Mouse (Mus musculus): Measurements from ENCODE around the gene Rgs3. TPM values are rescaled to one million over a fixed set of nuclear protein-coding genes. Genes with fewer than 3 reads are reported as not detected.

The Rgs3 gene
- polyA plus RNA-seq, 1 experiment: 94.2 TPM

- DNase-seq (ENCODE audit: low read depth): no peak
Observed at GRCm38 (mm10) chr4:62627331-62627730, 67.7 kb downstream of the Rgs3 start.

- no peak for DNase-seq (ENCODE audit: low read depth)
Observed at GRCm38 (mm10) chr4:62628547-62628946, 68.9 kb downstream of the Rgs3 start.

GRCm38 (mm10) chr4:62629461-62629860 is 69.8 kb downstream of the Rgs3 start:
- no peak for DNase-seq (ENCODE audit: low read depth)

GRCm38 (mm10) chr4:62629905-62630304 is 70.3 kb downstream of the Rgs3 start:
- DNase-seq (ENCODE audit: low read depth): no peak

- no peak for DNase-seq (ENCODE audit: low read depth)
Observed at GRCm38 (mm10) chr4:62633243-62633642, 73.6 kb downstream of the Rgs3 start.

- no peak for DNase-seq (ENCODE audit: low read depth)
Observed at GRCm38 (mm10) chr4:62634054-62634591, 74.5 kb downstream of the Rgs3 start.

GRCm38 (mm10) chr4:62634840-62635239 is 75.2 kb downstream of the Rgs3 start:
- DNase-seq (ENCODE audit: low read depth): no peak

- DNase-seq (ENCODE audit: low read depth): no peak
Observed at GRCm38 (mm10) chr4:62636047-62636446, 76.4 kb downstream of the Rgs3 start.

- no peak for DNase-seq (ENCODE audit: low read depth)
Observed at GRCm38 (mm10) chr4:62637856-62638604, 78.4 kb downstream of the Rgs3 start.

- DNase-seq (ENCODE audit: low read depth): no peak
Observed at GRCm38 (mm10) chr4:62640496-62641229, 81.0 kb downstream of the Rgs3 start.

GRCm38 (mm10) chr4:62641230-62641589 is 81.6 kb downstream of the Rgs3 start:
- no peak for DNase-seq (ENCODE audit: low read depth)

GRCm38 (mm10) chr4:62641656-62642055 is 82.0 kb downstream of the Rgs3 start:
- DNase-seq (ENCODE audit: low read depth): no peak

GRCm38 (mm10) chr4:62643401-62643800 is 83.8 kb downstream of the Rgs3 start:
- no peak for DNase-seq (ENCODE audit: low read depth)

- no peak for DNase-seq (ENCODE audit: low read depth)
Observed at GRCm38 (mm10) chr4:62644031-62644793, 84.6 kb downstream of the Rgs3 start.

GRCm38 (mm10) chr4:62646556-62647248 is 87.1 kb downstream of the Rgs3 start:
- no peak for DNase-seq (ENCODE audit: low read depth)

- DNase-seq (ENCODE audit: low read depth): no peak
Observed at GRCm38 (mm10) chr4:62648848-62649247, 89.2 kb downstream of the Rgs3 start.

GRCm38 (mm10) chr4:62649536-62650230 is 90.0 kb downstream of the Rgs3 start:
- no peak for DNase-seq (ENCODE audit: low read depth)

- no peak for DNase-seq (ENCODE audit: low read depth)
Observed at GRCm38 (mm10) chr4:62651179-62651760, 91.6 kb downstream of the Rgs3 start.

GRCm38 (mm10) chr4:62652215-62652614 is 92.6 kb downstream of the Rgs3 start:
- no peak for DNase-seq (ENCODE audit: low read depth)

- DNase-seq (ENCODE audit: low read depth): no peak
Observed at GRCm38 (mm10) chr4:62652921-62653757, 93.5 kb downstream of the Rgs3 start.
